Mouse (Mus musculus) CH12.LX (cell line): ENCODE results near the gene Fstl4. TPM values are rescaled to one million over a fixed set of nuclear protein-coding genes. Genes with fewer than 3 reads are reported as not detected.

Experiments
- DNase-seq: peaks from one replicate; pipeline ENCODE4 v3.0.0-alpha.2; 2013; ENCODE audit errors: extremely low read depth
- H3K27ac ChIP-seq: 2 replicates; pipeline ENCODE4 v1.5.1; 2012; ENCODE audit warnings: low read depth, mild to moderate bottlenecking, control low read depth, moderate library complexity; ENCODE audit not compliant: insufficient read depth
- H3K27me3 ChIP-seq: replicated peaks from 2 replicates; pipeline ENCODE3; 2012; ENCODE audit warnings: inconsistent platforms
- H3K36me3 ChIP-seq, 2 experiments: replicated peaks in 1 of 2; 2 replicates each; pipeline versions ENCODE3 to v1.6.1; 2012; ENCODE audit warnings: inconsistent platforms in 1 of 2, low read length in 1 of 2, mild to moderate bottlenecking in 1 of 2, mixed read lengths in 1 of 2, moderate library complexity in 1 of 2; ENCODE audit not compliant: control insufficient read depth in 1 of 2, insufficient read depth in 1 of 2
- H3K4me1 ChIP-seq, 2 experiments: 2 replicates each; pipeline ENCODE4 v1.6.1; 2012; ENCODE audit warnings: inconsistent platforms in 1 of 2, moderate library complexity in 1 of 2; ENCODE audit not compliant: insufficient read depth in 2 of 2, control insufficient read depth in 1 of 2
- H3K4me2 ChIP-seq: 2 replicates; pipeline ENCODE4 v1.6.1; 2012; ENCODE audit warnings: low read depth, mild to moderate bottlenecking, control low read depth; ENCODE audit not compliant: poor library complexity, insufficient read depth, severe bottlenecking
- H3K4me3 ChIP-seq, 3 experiments: fragments of 150-350 bp in 1 of 3; sonication (generic) in 1 of 3; replicated peaks in 1 of 3; 2 replicates each; pipeline versions ENCODE3 to v1.5.1; 2011 to 2012; ENCODE audit warnings: low read depth in 2 of 3, low read length in 2 of 3, mild to moderate bottlenecking in 2 of 3, moderate library complexity in 2 of 3, control low read depth in 1 of 3, improper control_type of control experiment in 1 of 3, inconsistent platforms in 1 of 3, mixed read lengths in 1 of 3; ENCODE audit not compliant: poor library complexity in 1 of 3
- H3K79me2 ChIP-seq: replicated peaks from 2 replicates; pipeline ENCODE4 v1.6.1; 2012; ENCODE audit warnings: mild to moderate bottlenecking, moderate library complexity; ENCODE audit not compliant: control insufficient read depth, poor library complexity, insufficient read depth, severe bottlenecking; ENCODE audit errors: extremely low read depth
- H3K9ac ChIP-seq: 2 replicates; pipeline ENCODE4 v1.6.1; 2012; ENCODE audit warnings: low read depth, mild to moderate bottlenecking, control low read depth, moderate library complexity; ENCODE audit not compliant: insufficient read depth
- H3K9me3 ChIP-seq: replicated peaks from 2 replicates; pipeline ENCODE3; 2012; ENCODE audit warnings: low read length, inconsistent platforms, mixed read lengths
- BHLHE40 ChIP-seq: IDR thresholded peaks from 2 replicates; pipeline ENCODE4 v1.6.1; 2011; ENCODE audit warnings: mild to moderate bottlenecking, low read depth, low read length, improper control_type of control experiment
- CTCF ChIP-seq, 2 experiments: IDR thresholded peaks in 1 of 2; conservative IDR thresholded peaks in 1 of 2; 2 replicates each; pipeline ENCODE4 v1.5.1; 2011 to 2012; ENCODE audit warnings: low read depth in 2 of 2, low read length in 2 of 2, improper control_type of control experiment in 1 of 2, inconsistent platforms in 1 of 2, mild to moderate bottlenecking in 1 of 2, moderate library complexity in 1 of 2
- E2F4 ChIP-seq: IDR thresholded peaks from 2 replicates; pipeline ENCODE4 v1.6.1; 2011; ENCODE audit warnings: low read depth, low read length, improper control_type of control experiment; ENCODE audit not compliant: insufficient replicate concordance
- ETS1 ChIP-seq: conservative IDR thresholded peaks from 2 replicates; pipeline ENCODE4 v1.6.1; 2012; ENCODE audit warnings: low read depth, mild to moderate bottlenecking, inconsistent platforms, low read length, improper control_type of control experiment, moderate library complexity
- GABPA ChIP-seq: IDR thresholded peaks from 2 replicates; pipeline ENCODE4 v1.6.1; 2012; ENCODE audit warnings: low read depth, low read length, improper control_type of control experiment, inconsistent platforms; ENCODE audit not compliant: insufficient replicate concordance
- HCFC1 ChIP-seq: IDR thresholded peaks from 2 replicates; pipeline ENCODE4 v1.6.1; 2012; ENCODE audit warnings: low read depth, mild to moderate bottlenecking, inconsistent platforms, low read length, improper control_type of control experiment
- JUN ChIP-seq: IDR thresholded peaks from 2 replicates; pipeline ENCODE4 v1.6.1; 2011; ENCODE audit warnings: low read depth, mild to moderate bottlenecking, low read length, improper control_type of control experiment, moderate library complexity; ENCODE audit not compliant: insufficient read depth
- KAT2A ChIP-seq: IDR thresholded peaks from 2 replicates; pipeline ENCODE4 v1.6.1; 2012; ENCODE audit warnings: low read length, improper control_type of control experiment, inconsistent platforms; ENCODE audit not compliant: insufficient replicate concordance
- MAX ChIP-seq: IDR thresholded peaks from 2 replicates; pipeline ENCODE4 v1.6.1; 2011; ENCODE audit warnings: low read length, improper control_type of control experiment
- MAZ ChIP-seq: IDR thresholded peaks from 2 replicates; pipeline ENCODE4 v1.6.1; 2012; ENCODE audit warnings: low read depth, mild to moderate bottlenecking, inconsistent platforms, low read length, improper control_type of control experiment, moderate library complexity
- MXI1 ChIP-seq: IDR thresholded peaks from 2 replicates; pipeline ENCODE4 v1.6.1; 2011; ENCODE audit warnings: mild to moderate bottlenecking, low read depth, low read length, improper control_type of control experiment
- MYC ChIP-seq: IDR thresholded peaks from 2 replicates; pipeline ENCODE4 v1.6.1; 2011; ENCODE audit warnings: low read depth, mild to moderate bottlenecking, improper control_type of control experiment, low read length
- NRF1 ChIP-seq: IDR thresholded peaks from 2 replicates; pipeline ENCODE4 v1.6.1; 2014; ENCODE audit warnings: low read depth, mild to moderate bottlenecking, inconsistent platforms, low read length, improper control_type of control experiment, moderate library complexity
- PAX5 ChIP-seq: IDR thresholded peaks from 2 replicates; pipeline ENCODE4 v1.6.1; 2012; ENCODE audit warnings: low read length, inconsistent platforms, mixed read lengths
- RAD21 ChIP-seq: IDR thresholded peaks from 2 replicates; pipeline ENCODE4 v1.6.1; 2011; ENCODE audit warnings: low read depth, mild to moderate bottlenecking, low read length, improper control_type of control experiment, moderate library complexity
- RCOR1 ChIP-seq: conservative IDR thresholded peaks from 2 replicates; pipeline ENCODE4 v1.6.1; 2012; ENCODE audit warnings: low read depth, mild to moderate bottlenecking, inconsistent platforms, low read length, improper control_type of control experiment
- SMC3 ChIP-seq: IDR thresholded peaks from 2 replicates; pipeline ENCODE4 v1.6.1; 2011; ENCODE audit warnings: low read depth, low read length, improper control_type of control experiment
- TBP ChIP-seq: conservative IDR thresholded peaks from 2 replicates; pipeline ENCODE4 v1.6.1; 2011; ENCODE audit warnings: low read depth, low read length, improper control_type of control experiment
- TCF12 ChIP-seq: IDR thresholded peaks from 2 replicates; pipeline ENCODE4 v1.6.1; 2014; ENCODE audit warnings: low read depth, mild to moderate bottlenecking, inconsistent platforms, low read length, improper control_type of control experiment
- UBTF ChIP-seq: IDR thresholded peaks from 2 replicates; pipeline ENCODE4 v1.6.1; 2012; ENCODE audit warnings: low read depth, mild to moderate bottlenecking, inconsistent platforms, low read length, improper control_type of control experiment, moderate library complexity
- USF2 ChIP-seq: conservative IDR thresholded peaks from 2 replicates; pipeline ENCODE4 v1.6.1; 2011; ENCODE audit warnings: low read depth, low read length, improper control_type of control experiment
- dilution Hi-C: fragments of 300-500 bp; cut with MboI; formaldehyde crosslinking; loops from 2 replicates; pipeline ENCODE4 v1.14.3; 2020; ENCODE audit warnings: low sequenced_read_pairs; ENCODE audit not compliant: extremely low pct_unique_long_range_greater_than_20kb, extremely low pct_ligation_motif_present
- in situ Hi-C: fragments of 300-500 bp; cut with MboI; formaldehyde crosslinking; loops from 3 replicates; pipeline ENCODE4 v1.14.3; 2019; ENCODE audit warnings: low sequenced_read_pairs, low pct_ligation_motif_present, low pct_unique_long_range_greater_than_20kb, mixed read lengths
- polyA plus RNA-seq: library from polyadenylated mRNA; unstranded; fragments of >175 nt; gene quantifications from 2 replicates; pipeline ENCODE4 v1.2.1, GENCODE M21; 2012; ENCODE audit warnings: low read depth; ENCODE audit not compliant: insufficient read length
- total RNA-seq, 2 experiments: library from RNA; depleted of rRNA; stranded (reverse); fragments of 300-350 nt in 1 of 2; fragments of >200 nt in 1 of 2; gene quantifications; 2 replicates each; pipeline ENCODE4 v1.2.3; 2012 to 2014

The Fstl4 gene
- total and polyA plus RNA-seq, 3 experiments: not detected

- Histone ChIP-seq H3K4me1 (no peaks in the 10 kb centered on the region), H3K27ac (no peak overlapping the region), H3K79me2 (no peaks in the 10 kb centered on the region), H3K36me3 (no peaks in the 10 kb centered on the region), H3K9me3 (no peaks in the 10 kb centered on the region), H3K4me3 (no peak overlapping the region), H3K9ac (no peak overlapping the region), H3K4me2 (no peak overlapping the region), H3K27me3 (peaks cover 90% of the 10 kb centered on the region)
- TF ChIP-seq HCFC1 (no peak), TBP (no peak), NRF1 (no peak), UBTF (no peak), ETS1 (no peak), MAZ (no peak), BHLHE40 (no peak), JUN (no peak), MYC (no peak), SMC3 (no peak), MXI1 (no peak), CTCF (conservative IDR thresholded peaks at IDR 0.05 in 1 of 2, IDR thresholded peaks at IDR 0.05 in 1 of 2; ENCODE audit: low read depth in 2 of 2, low read length in 2 of 2) (no peak), USF2 (no peak), PAX5 (no peak)
- in situ Hi-C loops: no loop called here
- no peak for DNase-seq
- dilution Hi-C loops: no loop called here
Measured at GRCm38 (mm10) chr11:53108798-53109197, 344.4 kb downstream of the Fstl4 start.

- in situ Hi-C loops (no loop called here), dilution Hi-C loops (no loop called here)
- Histone ChIP-seq H3K27ac (no peak overlapping the region), H3K9ac (no peak overlapping the region), H3K36me3 (no peaks in the 10 kb centered on the region), H3K27me3 (peaks cover 92% of the 10 kb centered on the region), H3K4me1 (no peaks in the 10 kb centered on the region), H3K4me3 (no peak overlapping the region), H3K4me2 (no peak overlapping the region), H3K79me2 (no peaks in the 10 kb centered on the region), H3K9me3 (no peaks in the 10 kb centered on the region)
- DNase-seq: no peak
- TF ChIP-seq RCOR1 (no peak), MAX (no peak), TCF12 (no peak), RAD21 (no peak), E2F4 (no peak), TBP (no peak), MXI1 (no peak), GABPA (no peak), KAT2A (no peak)
Measured at GRCm38 (mm10) chr11:53109701-53110467, 345.4 kb downstream of the Fstl4 start.
